Mouse (Mus musculus) NIH3T3 (cell line): ENCODE measurements around the gene Slc39a8.

Experiments
- DNase-seq: peaks from one replicate; pipeline ENCODE4 v3.0.0-alpha.2; 2012; ENCODE audit warnings: low read depth

Gene Slc39a8

DNA sequence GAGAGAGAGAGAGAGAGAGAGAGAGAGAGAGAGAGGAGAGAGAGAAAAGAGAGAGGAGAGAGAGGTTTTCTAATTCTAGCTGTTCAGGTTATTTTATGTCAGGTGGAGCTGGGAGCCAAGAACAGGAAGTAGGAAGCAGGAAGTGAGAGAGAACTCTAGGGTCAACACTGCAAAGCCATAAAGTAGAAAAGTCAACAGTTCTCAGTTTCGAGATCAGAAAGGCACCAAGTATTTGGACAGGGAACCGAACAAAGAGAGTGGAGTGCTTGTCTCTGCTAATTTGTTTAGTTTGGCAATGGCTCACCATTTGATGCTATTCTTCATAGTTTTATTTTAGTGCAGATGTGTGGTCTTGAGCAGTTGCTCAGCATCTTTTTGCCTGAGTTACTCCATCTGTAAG is 26.5 kb downstream of the Slc39a8 start:
- DNase-seq = no peak

DNA sequence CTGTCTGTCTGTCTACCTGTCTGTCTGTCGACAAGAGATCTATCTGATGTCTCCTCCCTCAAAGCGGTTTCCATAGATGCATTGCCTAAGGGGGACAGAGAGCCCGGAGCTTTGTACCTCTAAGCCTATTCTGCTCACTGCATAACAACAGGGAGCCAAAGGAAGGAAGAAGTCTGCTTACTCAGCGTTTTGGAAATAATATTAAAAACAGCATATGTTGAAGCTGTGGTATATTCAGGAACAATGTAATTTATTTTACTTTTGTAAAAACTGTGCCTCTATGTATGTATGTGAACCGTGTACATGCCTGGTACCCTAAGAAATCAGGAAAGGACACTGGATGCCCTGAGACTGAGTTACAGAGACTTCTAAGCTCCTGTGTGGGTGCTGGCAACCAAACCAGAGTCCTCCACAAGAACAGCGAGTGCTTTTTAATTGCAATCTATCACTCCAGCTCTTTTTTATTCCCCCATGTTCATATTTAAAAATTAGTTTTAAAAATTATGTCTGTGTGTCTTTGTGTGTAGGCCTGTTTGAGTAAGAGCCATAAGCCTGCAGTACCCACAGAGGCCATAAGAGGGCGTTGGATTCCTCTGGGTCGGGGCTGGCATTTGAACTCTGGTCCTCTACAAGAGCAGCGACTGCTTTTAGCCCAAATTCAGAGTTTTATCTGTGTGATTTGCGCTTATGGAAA is 28.7 kb downstream of the Slc39a8 start:
- no peak for DNase-seq

DNA sequence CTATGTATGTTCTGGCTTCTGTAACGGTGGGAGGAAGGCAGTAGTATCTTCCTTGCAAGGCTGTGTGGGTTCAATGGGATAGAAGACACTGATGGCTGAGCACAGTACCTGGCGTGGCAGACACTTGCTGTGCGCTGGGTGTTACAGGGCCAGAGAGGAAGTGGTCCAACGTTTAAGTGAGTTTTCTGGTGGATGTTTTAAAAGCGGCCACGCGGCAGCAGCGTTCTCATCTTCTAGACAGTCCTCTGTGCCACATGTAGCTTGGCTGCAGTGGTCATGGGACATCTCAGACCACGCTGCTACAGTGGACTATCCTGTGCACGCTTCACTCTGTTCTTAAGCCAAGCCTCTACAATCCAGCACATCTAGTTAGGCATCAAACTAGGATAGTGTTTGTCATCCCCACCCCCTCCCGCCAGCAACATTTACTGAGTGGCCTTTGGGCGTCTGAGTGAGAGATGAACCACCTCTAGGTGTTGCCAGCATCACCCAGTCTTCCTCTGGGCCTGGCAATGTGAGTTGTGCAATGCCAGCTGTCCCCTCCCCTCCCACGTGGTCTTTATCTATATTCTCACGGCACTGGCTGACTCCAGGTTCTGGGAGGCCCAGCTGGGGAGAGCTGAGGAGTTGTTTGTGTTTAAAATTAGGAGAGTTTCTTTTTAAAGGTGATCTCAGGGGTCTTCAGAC is 29.4 kb downstream of the Slc39a8 start:
- no peak for DNase-seq

DNA sequence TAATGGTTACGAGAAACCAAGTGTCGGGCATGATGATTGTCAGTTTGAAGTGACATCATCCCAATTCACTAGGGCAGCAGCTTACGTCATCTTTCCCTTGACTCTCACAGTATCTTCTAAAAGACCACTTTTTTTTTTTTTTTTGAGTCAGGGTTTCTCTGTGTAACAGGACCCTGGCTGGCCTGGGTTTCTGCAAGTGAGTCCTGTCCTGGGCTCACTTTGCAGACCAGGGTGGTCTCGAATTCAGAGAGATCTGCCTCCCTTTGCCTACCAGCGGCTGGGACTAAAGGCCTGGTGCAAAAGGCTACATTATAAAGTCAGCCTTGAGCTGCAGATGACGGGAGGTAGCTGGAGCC is 29.9 kb downstream of the Slc39a8 start:
- no peak for DNase-seq

DNA sequence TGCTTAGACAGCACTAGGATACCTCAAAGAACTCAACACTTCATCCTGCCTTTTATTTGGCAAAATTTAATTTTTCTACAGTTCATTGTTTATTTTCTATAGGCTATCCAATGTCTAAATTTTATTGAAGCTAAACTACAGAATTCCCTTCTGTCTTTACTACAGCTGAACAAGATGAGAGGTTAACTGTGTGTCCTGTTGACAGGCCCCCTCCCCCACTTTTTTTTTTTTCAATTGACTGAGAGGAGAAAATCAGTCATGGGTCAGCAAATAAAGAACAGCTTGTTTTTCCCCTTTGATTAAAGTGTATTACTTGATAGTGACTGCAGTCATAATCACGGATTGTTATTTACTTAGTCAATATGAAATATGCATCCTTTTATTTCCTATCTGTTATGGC is 31.2 kb downstream of the Slc39a8 start:
- DNase-seq = no peak

DNA sequence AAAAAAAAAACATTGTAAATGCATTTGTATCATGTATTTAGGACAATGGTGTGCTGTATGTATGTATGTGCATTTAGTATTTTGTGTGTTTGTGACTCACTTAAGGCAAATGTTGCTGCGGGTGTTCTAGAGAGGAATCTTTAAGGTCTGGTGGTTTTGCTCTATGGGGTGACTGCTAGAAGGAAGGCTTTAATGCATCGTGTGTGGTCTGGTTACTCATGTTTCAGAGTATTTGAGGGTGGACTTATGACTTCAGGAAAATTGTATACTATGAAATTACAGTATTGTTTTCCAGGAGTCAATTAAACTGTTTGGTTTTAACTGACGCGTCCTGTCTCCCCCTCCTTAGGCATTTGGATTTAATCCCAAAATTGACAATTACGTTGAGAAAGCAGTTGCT is 32.1 kb downstream of the Slc39a8 start:
- DNase-seq = no peak

DNA sequence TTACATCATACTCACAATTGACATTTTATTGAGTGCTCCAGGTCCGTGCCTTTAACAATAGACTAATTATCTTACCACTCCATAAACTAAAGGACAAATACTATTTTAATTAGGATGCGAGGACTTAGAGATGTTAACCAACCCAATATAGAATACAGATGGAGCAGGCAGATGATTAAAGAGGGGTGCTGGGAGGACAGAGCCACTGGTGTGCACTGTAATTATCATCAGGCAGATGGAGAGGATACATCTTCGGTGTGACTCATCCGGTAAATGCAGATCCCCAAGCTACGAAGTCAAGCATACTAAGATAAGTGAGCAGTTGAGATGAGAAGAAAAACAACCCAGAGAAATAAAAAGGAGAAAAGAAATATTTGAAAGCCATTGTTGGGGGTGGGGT is 34.4 kb downstream of the Slc39a8 start:
- DNase-seq = no peak

DNA sequence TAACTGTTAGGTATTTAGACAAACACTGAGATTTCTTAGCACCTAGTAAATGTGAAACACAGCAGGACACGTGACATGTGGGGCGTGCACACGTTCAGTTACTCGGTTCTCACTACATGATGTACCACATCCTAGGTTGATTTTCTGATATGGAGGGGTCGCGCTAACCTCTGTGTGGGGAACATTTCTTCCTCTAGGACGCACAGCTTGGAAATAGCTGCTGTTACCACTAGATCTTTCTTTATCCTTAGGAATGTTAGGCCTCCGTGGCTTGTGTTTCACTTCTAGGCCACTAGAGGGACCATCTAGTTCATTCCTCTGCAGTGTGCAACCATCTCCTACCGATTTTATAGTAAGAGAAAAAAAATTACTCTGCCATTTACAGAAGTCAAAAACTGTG is 37.7 kb downstream of the Slc39a8 start:
- peak; percentile 78 for DNase-seq

DNA sequence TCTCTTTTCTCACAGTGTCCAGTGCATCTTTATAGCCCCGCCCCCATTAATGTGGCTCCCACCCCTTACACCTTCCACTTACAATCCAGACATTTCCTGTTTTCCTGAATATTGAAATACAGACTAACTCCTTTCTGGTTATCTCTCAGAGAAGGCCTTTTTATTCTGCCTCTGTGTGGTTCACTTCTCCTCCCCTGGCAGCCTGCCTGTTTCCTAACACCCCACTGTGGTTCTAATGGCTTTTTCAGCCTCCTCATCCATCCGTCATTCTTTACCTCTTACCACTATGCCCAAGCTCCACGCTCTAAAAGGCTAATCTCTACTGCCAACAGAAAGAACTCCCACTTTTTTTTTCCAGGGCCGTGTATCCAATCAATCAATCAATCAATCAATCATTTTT is 44.0 kb downstream of the Slc39a8 start:
- DNase-seq = no peak

DNA sequence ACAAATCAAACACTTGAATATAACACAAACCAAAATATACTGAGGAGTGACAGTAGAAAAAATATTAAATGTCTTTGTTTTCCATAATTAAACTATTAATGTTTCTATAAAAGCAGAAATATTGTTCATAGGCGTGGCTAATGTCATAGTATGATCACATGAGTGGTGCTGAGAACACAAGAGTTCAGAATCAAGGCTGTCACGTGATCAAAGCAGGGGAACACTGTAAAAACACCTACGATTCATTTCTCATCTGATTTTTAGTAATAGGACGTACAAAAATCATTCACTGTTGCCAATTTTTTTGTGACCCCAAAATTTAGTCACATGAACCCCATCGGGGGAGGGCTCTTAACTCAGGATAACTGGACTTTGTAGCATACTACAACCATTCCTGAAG is 47.2 kb downstream of the Slc39a8 start:
- no peak for DNase-seq

DNA sequence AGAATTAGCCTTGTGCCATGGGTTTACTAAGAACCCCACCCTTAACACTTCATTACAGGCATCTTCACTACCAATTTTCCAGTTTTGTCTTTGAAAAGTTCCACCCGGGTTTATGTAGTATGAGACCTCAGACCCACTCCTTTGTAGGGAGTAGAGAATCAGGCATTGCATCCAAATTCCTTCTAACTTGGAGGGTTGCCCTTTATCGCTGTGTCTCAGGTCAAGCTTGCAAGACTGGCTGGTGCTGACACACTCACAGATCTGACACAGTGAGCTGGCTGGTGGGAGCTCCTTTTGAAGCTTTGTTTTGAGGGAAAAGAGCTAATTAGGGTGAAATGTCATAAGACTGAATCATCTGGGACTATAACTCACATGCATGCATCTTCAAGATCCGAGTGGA is 48.5 kb downstream of the Slc39a8 start:
- DNase-seq = peak; percentile 19

DNA sequence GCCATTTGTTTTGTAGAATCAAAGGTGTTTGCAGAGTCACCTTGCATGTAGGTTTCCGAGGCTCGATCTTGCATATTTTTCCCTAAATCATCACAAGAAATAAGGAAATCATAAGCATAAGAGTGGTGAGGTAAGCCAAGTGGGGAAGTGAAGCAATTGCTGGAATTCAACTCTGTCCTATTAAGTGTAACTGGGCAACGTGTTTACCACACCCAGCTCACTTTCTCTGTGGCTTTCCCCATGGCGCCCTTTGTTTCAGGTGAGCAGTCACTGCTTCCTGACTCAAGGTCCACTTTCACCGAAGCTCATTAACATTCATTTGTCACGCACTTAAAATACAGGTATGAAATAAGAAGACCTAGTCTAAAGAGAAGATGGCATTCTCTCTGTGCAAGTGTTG is 53.0 kb downstream of the Slc39a8 start:
- DNase-seq = no peak

DNA sequence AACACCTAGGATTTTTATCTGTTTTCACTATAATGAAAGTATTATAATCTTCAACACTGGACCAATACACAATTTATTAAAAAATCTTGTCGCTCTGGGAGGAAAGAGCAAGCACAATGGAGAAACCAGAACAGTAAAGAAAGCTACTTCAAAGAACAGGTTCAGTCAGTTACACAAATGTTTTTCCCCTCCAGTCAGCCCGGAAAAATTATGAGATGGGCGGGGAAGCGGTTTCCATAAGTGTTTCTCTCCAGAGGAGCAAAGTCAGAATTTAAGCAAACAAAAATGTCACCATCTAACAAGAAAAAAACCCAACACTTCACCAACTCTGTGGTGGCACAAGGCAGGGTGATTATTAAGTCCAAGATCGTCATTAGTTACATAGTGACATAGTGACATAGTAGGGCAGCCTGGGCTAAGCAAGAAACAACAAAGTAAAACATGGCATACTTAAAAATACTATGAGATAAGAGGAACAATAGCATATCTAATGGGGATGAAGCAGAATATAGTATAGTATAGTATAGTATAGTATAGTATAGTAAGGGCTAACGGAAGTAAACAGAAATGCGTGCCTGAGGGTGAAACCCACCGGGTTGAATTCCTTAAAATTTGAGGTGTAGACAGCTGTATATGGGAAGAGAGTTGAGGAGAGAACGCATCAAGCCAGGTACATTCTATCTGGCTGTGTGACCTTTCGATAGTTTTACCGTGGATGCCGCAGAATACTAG is 61.0 kb downstream of the Slc39a8 start:
- DNase-seq = no peak

DNA sequence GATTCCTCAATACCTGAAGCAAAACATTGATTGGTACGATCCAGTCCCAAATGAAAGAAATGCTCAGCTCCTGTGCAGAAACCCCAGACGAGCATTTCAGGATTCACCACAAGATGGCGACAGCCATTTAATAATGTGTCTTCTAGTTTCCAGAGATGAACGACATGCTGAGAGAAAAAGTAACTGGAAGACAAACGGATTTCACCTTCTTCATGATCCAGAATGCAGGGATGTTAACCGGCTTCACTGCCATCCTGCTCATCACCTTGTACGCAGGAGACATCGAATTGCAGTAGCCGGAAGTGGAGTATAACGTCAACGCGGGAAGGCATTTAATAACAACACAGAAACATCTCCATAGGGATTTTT is 61.6 kb downstream of the Slc39a8 start:
- DNase-seq = peak; percentile 89

DNA sequence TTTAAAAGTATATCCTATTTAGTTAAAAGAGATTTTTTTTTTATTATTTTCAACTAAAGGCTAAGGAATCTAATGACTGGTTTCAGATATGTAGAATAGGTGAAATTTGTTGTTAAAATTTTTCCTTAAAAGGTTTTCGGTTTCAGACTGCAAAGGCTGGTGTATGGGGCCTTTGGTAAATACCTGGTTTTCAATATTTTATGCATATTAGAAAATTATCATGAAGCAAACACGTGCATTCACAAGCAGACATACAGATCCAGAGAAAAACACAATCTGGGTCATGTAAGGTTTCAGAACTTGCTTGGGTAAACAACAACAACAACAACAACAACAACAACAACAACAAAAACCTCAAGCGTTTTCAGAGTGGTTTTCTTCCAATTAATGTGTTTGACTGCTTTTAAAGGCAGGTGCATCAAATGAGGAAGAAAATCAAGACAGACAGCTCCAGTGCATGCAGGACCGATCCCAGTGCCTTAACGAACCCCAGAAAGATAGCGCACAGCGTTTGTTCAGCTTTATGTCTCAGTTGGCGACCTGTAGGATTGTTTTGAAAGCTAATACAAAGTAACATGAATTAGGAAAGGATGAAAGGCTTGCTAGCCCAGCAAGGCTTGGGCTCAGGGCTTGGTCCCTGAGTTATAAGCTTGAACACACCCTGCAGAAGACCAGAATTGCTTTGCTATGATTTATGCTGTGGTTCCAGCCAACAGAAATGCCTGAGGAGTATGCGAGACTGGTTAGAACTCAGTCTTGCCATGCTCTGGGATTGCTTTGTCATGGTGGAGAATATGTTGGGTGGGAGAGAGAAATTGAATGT is 62.2 kb downstream of the Slc39a8 start:
- DNase-seq = no peak

DNA sequence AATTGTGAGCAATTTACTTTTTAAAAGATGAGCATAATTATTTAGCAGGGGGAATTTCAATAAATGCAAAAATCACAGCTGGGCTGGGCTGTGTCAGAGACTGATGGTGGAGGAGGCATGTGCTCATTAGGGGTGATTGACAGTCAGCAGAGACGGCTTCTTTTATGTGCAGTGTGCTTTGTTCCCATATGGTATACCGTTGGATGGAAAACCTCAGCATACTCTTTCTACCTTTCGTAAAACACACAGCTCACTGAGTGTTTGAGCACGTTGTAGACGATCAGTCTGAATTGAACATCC is 62.7 kb downstream of the Slc39a8 start:
- DNase-seq = no peak

DNA sequence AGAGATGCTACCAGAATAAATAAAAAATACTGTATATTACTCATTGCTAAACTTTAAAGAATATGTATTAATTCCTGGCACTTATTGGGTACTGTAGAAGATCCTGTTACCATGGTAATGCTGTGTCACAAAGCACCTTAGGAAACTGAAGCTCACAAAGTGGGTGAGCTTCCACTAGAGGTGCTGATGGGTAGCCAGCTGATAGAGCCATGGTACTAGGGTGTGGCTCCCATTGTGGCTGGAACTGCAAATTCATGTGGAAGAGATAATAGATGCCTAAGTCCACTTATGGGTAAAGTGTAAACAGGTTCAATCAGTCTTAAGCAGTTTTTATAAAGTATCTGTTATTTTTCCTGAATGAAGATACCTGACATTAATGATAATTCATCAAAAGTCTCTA is 64.3 kb downstream of the Slc39a8 start:
- no peak for DNase-seq

DNA sequence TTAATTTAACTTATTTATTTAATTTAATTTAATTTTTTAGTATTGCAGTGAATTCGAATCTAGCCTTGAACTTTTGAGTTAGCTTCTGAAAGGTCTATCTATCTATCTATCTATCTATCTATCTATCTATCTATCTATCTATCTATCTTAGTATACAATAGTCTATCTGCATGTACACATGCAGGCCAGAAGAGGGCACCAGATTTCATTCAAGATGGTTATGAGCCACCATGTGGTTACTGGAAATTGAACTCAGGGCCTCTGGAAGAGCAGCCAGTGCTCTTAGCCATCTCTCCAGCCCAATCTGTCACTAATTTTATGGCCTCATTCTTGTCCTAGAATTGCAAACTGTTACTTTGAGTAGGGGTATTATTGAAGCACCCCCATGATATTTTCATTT is 78.3 kb downstream of the Slc39a8 start:
- DNase-seq = peak; percentile 29

DNA sequence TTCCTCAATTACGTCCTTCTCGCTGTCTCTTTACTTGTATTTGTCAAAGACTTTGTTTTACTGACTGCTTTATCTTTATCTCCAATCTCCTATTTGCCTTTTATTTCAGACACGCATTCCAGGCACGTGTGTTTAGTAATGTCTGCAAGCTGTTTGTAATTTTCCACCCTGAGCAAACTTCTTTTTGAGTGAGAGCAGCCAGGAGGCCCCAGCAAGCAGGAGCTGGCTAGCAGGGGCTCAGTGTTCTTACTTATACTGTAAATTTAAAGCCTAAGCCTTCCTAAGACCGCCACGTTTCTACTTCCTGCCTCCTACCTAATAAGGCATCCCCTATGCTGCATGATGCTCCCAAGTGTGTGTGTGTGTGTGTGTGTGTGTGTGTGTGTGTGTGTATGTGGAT is 79.8 kb downstream of the Slc39a8 start:
- no peak for DNase-seq

DNA sequence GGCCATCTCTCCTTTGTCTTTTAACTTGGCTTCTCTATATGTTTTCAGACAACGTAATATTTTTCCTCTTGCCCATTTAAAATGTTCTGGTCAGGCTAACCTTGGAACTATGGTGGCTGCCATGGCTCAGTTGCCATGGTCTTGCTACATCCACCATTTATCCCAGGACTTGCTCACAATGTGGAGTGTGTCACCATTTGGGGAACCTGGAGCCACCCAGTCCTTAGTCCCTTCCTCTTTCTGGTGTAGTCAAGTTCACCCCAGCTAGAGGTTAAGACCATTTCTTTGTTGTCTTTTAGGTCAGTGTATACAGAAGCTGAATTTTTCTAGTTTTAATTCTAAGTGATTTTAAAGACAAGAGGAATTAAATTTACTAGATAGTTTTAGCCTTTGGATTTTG is 80.7 kb downstream of the Slc39a8 start:
- no peak for DNase-seq

DNA sequence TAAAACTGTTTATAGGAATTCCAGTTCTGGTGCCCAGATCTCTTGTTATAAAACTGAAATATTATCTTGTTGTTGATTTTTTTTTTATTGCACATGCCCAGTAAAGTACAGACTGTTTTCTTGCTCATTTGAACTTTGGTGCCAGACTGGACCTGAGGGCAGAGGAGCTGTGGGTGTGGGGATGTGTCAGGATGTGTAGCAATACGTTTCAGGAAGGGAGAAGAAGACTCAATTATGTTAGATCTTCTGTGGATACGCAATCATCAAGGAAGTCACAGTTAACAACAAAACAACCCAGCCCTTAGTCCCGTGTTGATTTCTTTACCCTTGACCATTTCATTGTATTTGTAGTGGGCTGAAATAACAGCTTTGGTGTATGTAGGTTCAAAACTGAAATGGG is 81.9 kb downstream of the Slc39a8 start:
- no peak for DNase-seq

DNA sequence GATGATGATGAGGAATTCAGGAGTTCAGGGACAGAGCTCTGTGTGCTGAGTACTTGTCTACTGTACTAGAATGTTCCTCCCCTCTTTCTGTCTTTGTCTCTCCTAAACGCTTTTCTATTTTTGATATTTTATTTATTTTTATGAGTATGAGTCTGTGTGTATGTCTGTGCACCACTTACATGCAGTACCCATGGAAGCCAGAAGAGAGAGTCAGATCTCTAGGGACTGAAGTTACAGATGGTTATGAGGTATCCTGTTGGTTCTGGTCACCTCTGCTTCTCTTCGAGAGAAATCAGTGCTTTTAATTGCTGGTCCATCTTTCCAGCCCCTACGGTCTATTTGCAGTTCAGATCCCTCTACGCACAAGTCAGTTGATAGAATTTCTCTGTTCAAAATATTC is 90.9 kb downstream of the Slc39a8 start:
- DNase-seq = no peak
